Comparison of ENCODE assay signal across 17 mouse cellular contexts in the genomic region with DNA sequence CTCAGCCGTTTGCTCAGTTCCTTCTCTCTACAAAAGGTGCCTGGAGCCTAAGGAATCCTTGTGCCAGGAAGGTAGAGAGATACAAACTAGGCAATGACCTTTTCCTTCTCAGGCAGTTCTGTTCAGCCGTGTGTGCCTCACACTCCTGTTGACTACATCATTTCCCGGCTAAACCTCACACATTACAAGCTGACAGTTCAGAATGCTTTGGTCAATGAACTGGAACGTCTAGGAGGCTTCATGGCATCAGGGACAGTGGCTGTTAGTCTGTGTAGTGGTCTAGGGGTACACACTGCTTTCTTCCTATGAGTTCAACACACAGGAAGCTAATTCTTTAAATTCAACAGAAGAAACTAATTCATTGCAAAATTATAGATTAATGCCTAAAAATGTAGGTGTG.
"Had no signal": no experiment of that assay in that cellular context is flagged by ENCODE, and none has a peak within 500 bp of the region (broad histone marks: within the 10 kb centered on the region; RNA-seq: fewer than 3 reads in every experiment).

No protein-coding gene starts in this region.

- DNase-seq: kidney, postnatal 25 days; liver, embryonic 13.5 days; lung, adult 2 months; lung, postnatal 14 days; lung, postnatal 4 days; retina, postnatal 1 day; right cerebral cortex, postnatal 25 days; spleen, adult 18-20 months; thymus, postnatal 25 days had no signal

- H3K36me3 ChIP-seq: liver, embryonic 13.5 days; midbrain, embryonic 12.5 days; midbrain, embryonic 15.5 days; neural tube, embryonic 12.5 days; neural tube, embryonic 15.5 days; stomach, embryonic 15.5 days had no signal

- H3K4me3 ChIP-seq: left cerebral cortex, adult 2 months; liver, embryonic 13.5 days; midbrain, embryonic 12.5 days; midbrain, embryonic 15.5 days; neural tube, embryonic 12.5 days; neural tube, embryonic 15.5 days; stomach, embryonic 15.5 days had no signal

- H3K4me1 ChIP-seq: liver, embryonic 13.5 days; midbrain, embryonic 12.5 days; neural tube, embryonic 12.5 days; stomach, embryonic 15.5 days had no signal

- H3K9ac ChIP-seq: liver, embryonic 13.5 days; midbrain, embryonic 12.5 days; midbrain, embryonic 15.5 days; neural tube, embryonic 12.5 days; neural tube, embryonic 15.5 days; stomach, embryonic 15.5 days had no signal

- H3K27me3 ChIP-seq: liver, embryonic 13.5 days; midbrain, embryonic 12.5 days; midbrain, embryonic 15.5 days; neural tube, embryonic 12.5 days; neural tube, embryonic 15.5 days; stomach, embryonic 15.5 days had no signal

- H3K27ac ChIP-seq: left cerebral cortex, adult 2 months; liver, embryonic 13.5 days; midbrain, embryonic 12.5 days; midbrain, embryonic 15.5 days; neural tube, embryonic 12.5 days; neural tube, embryonic 15.5 days; stomach, embryonic 15.5 days had no signal

- ATAC-seq: inflammation-experienced regulatory T-cells, adult 6 months; intestine, embryonic 16.5 days; midbrain, embryonic 15.5 days had no signal

- H3K4me2 ChIP-seq: liver, embryonic 13.5 days; midbrain, embryonic 12.5 days; midbrain, embryonic 15.5 days; neural tube, embryonic 12.5 days; neural tube, embryonic 15.5 days; stomach, embryonic 15.5 days had no signal

- H3K9me3 ChIP-seq: liver, embryonic 13.5 days; midbrain, embryonic 12.5 days; midbrain, embryonic 15.5 days; neural tube, embryonic 12.5 days; neural tube, embryonic 15.5 days; stomach, embryonic 15.5 days had no signal
